ENCODE assay signal across 7 mouse cellular contexts in the genomic region with DNA sequence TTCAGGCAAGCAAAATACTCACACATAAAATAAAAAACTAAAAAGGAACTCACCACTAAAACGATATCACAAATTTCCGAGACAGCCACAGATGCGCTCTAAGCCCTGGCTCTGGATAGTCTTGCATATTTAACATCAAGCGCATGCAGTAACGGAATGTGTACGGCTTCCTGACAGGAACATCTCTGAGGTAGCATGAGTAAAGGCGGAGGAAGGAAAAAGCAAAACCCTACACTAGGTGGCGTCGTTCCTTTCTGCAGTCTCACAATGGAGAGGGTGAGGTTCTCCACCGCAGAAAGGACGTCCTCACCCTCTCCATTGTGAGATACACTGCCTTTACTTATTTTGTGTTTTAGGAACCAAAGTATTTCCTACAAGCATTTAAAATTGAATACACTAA. TPM values are rescaled to one million over a fixed set of nuclear protein-coding genes. Genes with fewer than 3 reads are reported as not detected.
DNase-seq lines count a peak whose midpoint lies in the region; ATAC-seq and TF ChIP-seq lines count a peak whose summit lies in the region.

No protein-coding gene starts in this region.

- no peaks in the 10 kb centered on the region for H3K27me3 ChIP-seq in kidney, embryonic 16.5 days (ENCODE audit: insufficient read depth, low read length)
- H3K27me3 ChIP-seq in CH12.LX (replicated peaks): no peaks in the 10 kb centered on the region
- H3K27me3 ChIP-seq in liver, embryonic 13.5 days: no peaks in the 10 kb centered on the region

- H3K27ac ChIP-seq in kidney, embryonic 16.5 days (ENCODE audit: low read length): no peak overlapping the region
- no peak overlapping the region for H3K27ac ChIP-seq in CH12.LX (ENCODE audit: insufficient read depth, low read depth)
- no peak overlapping the region for H3K27ac ChIP-seq in liver, embryonic 13.5 days

- no peak overlapping the region for H3K4me2 ChIP-seq in kidney, embryonic 16.5 days (replicated peaks; ENCODE audit: low read depth, low read length)
- no peak overlapping the region for H3K4me2 ChIP-seq in CH12.LX (ENCODE audit: insufficient read depth, low read depth, poor library complexity, severe bottlenecking)
- no peak overlapping the region for H3K4me2 ChIP-seq in liver, embryonic 13.5 days

- dilution Hi-C loops in CH12.LX (cut with MboI; ENCODE audit: extremely low pct_ligation_motif_present, extremely low pct_unique_long_range_greater_than_20kb, low sequenced_read_pairs): no loop called here

- DNase-seq in kidney, postnatal 4 days: peak; percentile 37 to 40
- DNase-seq in CH12.LX (ENCODE audit: extremely low read depth) (peak; percentile 21), WW6 (ENCODE audit: low read depth, low spot score) (peak; percentile 29)
- no peak for DNase-seq in liver, embryonic 13.5 days
- no peak for DNase-seq in Muller cell, postnatal 12 days (ENCODE audit: inconsistent ontology term)

- no peaks in the 10 kb centered on the region for H3K9me3 ChIP-seq in kidney, embryonic 16.5 days (ENCODE audit: low read length)
- H3K9me3 ChIP-seq in CH12.LX (replicated peaks; ENCODE audit: low read length): no peaks in the 10 kb centered on the region
- H3K9me3 ChIP-seq in liver, embryonic 13.5 days (replicated peaks): no peaks in the 10 kb centered on the region

- no peak for ATAC-seq in kidney, embryonic 16.5 days (ENCODE audit: low FRiP score, low TSS enrichment)
- peak; percentile 47; the same call in 1 of the 2 replicates for ATAC-seq in liver, embryonic 13.5 days (ENCODE audit: low read depth)
- no peak for ATAC-seq in activated CD4-positive, CD25-positive, alpha-beta regulatory T cell, adult 4 months

- H3K79me2 ChIP-seq in CH12.LX (replicated peaks; ENCODE audit: control insufficient read depth, extremely low read depth, insufficient read depth, poor library complexity, severe bottlenecking): no peaks in the 10 kb centered on the region

- TF ChIP-seq CTCF in CH12.LX (conservative IDR thresholded peaks at IDR 0.05 in 1 of 2, IDR thresholded peaks at IDR 0.05 in 1 of 2; ENCODE audit: low read depth in 2 of 2, low read length in 2 of 2): peak in 1 of 2 experiments; percentile 50; a peak in 2 of 4 replicates

- 79% methylated on average over 11 of the region's 11 CpGs for WGBS in kidney, embryonic 16.5 days
- WGBS in liver, embryonic 13.5 days (ENCODE audit: insufficient replicate concordance): 68% methylated on average over 11 of the region's 11 CpGs

- peak; percentile 10 for TF ChIP-seq RAD21 in CH12.LX (IDR thresholded peaks at IDR 0.05; ENCODE audit: low read depth, low read length)

- H3K36me3 ChIP-seq in kidney, embryonic 16.5 days (ENCODE audit: insufficient read depth, low read length): peaks cover 21% of the 10 kb centered on the region
- H3K36me3 ChIP-seq in CH12.LX (replicated peaks in 1 of 2; ENCODE audit: control insufficient read depth in 1 of 2, insufficient read depth in 1 of 2, low read length in 1 of 2): peaks cover 20 to 69% of the 10 kb centered on the region in 2 experiments
- H3K36me3 ChIP-seq in liver, embryonic 13.5 days: peaks cover 20% of the 10 kb centered on the region; the same call in 1 of the 2 replicates

- H3K4me3 ChIP-seq in kidney, embryonic 16.5 days (ENCODE audit: low read length): no peak overlapping the region
- no peak overlapping the region for H3K4me3 ChIP-seq in CH12.LX (replicated peaks in 1 of 3; ENCODE audit: low read depth in 2 of 3, low read length in 2 of 3, poor library complexity in 1 of 3)
- no peak overlapping the region for H3K4me3 ChIP-seq in liver, embryonic 13.5 days (replicated peaks)

- no peaks in the 10 kb centered on the region for H3K4me1 ChIP-seq in kidney, embryonic 16.5 days (ENCODE audit: insufficient read depth, low read length)
- H3K4me1 ChIP-seq in CH12.LX (ENCODE audit: control insufficient read depth in 1 of 2, insufficient read depth in 2 of 2): peaks cover 5 to 26% of the 10 kb centered on the region in 2 experiments
- peaks cover 30% of the 10 kb centered on the region for H3K4me1 ChIP-seq in liver, embryonic 13.5 days (replicated peaks)

- H3K9ac ChIP-seq in kidney, embryonic 16.5 days (replicated peaks; ENCODE audit: low read length): no peak overlapping the region
- H3K9ac ChIP-seq in CH12.LX (ENCODE audit: insufficient read depth, low read depth): no peak overlapping the region
- no peak overlapping the region for H3K9ac ChIP-seq in liver, embryonic 13.5 days

- in situ Hi-C loops in CH12.LX (cut with MboI; ENCODE audit: low pct_ligation_motif_present, low pct_unique_long_range_greater_than_20kb, low sequenced_read_pairs): no loop called here

- no peak for TF ChIP-seq EP300 in CH12.LX (IDR thresholded peaks at IDR 0.05; ENCODE audit: low read length)

- no peak for TF ChIP-seq POLR2A in CH12.LX (IDR thresholded peaks at IDR 0.05; ENCODE audit: low read depth, low read length)

TF ChIP-seq in CH12.LX, 34 proteins besides CTCF, POLR2A, EP300 and RAD21:
- TF ChIP-seq SMC3 (IDR thresholded peaks at IDR 0.05; ENCODE audit: low read depth, low read length) (peak; percentile 35), BHLHE40 (IDR thresholded peaks at IDR 0.05; ENCODE audit: low read depth, low read length) (no peak), ZC3H11A (IDR thresholded peaks at IDR 0.05; ENCODE audit: low read depth, low read length) (no peak)

RNA-seq across cellular contexts. Expression of gene Gxylt1, which starts 8.4 kb away (rescaled TPM):
- 12.6 and 15.8 TPM in 2 replicates for polyA plus RNA-seq in kidney, embryonic 16.5 days (2015; fragmentation: Nextera tagmentation; extraction: Ambion mirVana)
- total RNA-seq in CH12.LX (2012; rRNA removed) (7.5 TPM in 2 replicates), CH12.LX (2014; rRNA removed) (9.3 and 9.5 TPM in 2 replicates)
- polyA plus RNA-seq in CH12.LX (2012; ENCODE audit: insufficient read length, low read depth): 17.1 and 18.5 TPM in 2 replicates
- polyA plus RNA-seq in liver, embryonic 13.5 days (2015; fragmentation: Nextera tagmentation; extraction: Ambion mirVana): 3.3 and 4.1 TPM in 2 replicates
- 1 to 10 TPM; 4.6 to 6.4 TPM for polyA plus RNA-seq in activated CD4-positive, CD25-positive, alpha-beta regulatory T cell, adult 4 months (2017; shearing (Covaris generic))

RNA-seq across cellular contexts. Expression of gene Yaf2, which starts 53.4 kb away (rescaled TPM):
- polyA plus RNA-seq in kidney, embryonic 16.5 days (2015; fragmentation: Nextera tagmentation; extraction: Ambion mirVana): 61.5 and 85.8 TPM in 2 replicates
- total RNA-seq in CH12.LX (2012; rRNA removed): 32.7 and 33.7 TPM in 2 replicates
- total RNA-seq in CH12.LX (2014; rRNA removed): 78.4 and 84.8 TPM in 2 replicates
- 40.9 and 46.2 TPM in 2 replicates for polyA plus RNA-seq in CH12.LX (2012; ENCODE audit: insufficient read length, low read depth)
- polyA plus RNA-seq in liver, embryonic 13.5 days (2015; fragmentation: Nextera tagmentation; extraction: Ambion mirVana): 35.0 and 36.7 TPM in 2 replicates
- 10 to 100 TPM; 30.5 to 34.1 TPM for polyA plus RNA-seq in activated CD4-positive, CD25-positive, alpha-beta regulatory T cell, adult 4 months (2017; shearing (Covaris generic))

Comparison
In these comparisons a context has a peak if more than half of its experiments do, and no peak if none do; other contexts are left out.
1. DNase-seq: peak in kidney, postnatal 4 days (2 of 2), CH12.LX (single experiment) and WW6 (single experiment); none in liver, embryonic 13.5 days (single experiment) and Muller cell, postnatal 12 days (single experiment).